Mouse (Mus musculus): ENCODE measurements at regions not wholly inside any gene's neighbourhood (a gene's known extent, or its start where the extent isn't known, plus 50 kb on each side); places are given as distances from the start of the nearest gene placed in this dataset.
A peak's percentile ranks its signal among the peaks of the same experiment; 100 is the strongest.

GRCm38 (mm10) chr3:61740088-61740487 lies 374.3 kb upstream of the B430305J03Rik start:
- DNase-seq: no peak
- H3K27ac ChIP-seq (ENCODE audit: low read depth, low read length): no peak overlapping the region
- 22% methylated on average over 2 of the region's 2 CpGs for WGBS

GRCm38 (mm10) chr3:61738528-61738927 lies 372.8 kb upstream of the B430305J03Rik start:
- WGBS: 24% methylated on average over 1 of the region's 1 CpGs
- DNase-seq (peak; percentile 6), ATAC-seq (peak; percentile 73)
- no peaks in the 10 kb centered on the region for H3K9me3 ChIP-seq (ENCODE audit: low read length)
- no peak overlapping the region for H3K4me3 ChIP-seq (ENCODE audit: low read depth, low read length)
- no peak overlapping the region for H3K9ac ChIP-seq
- H3K27ac ChIP-seq (ENCODE audit: low read depth, low read length): no peak overlapping the region
- H3K27me3 ChIP-seq (ENCODE audit: insufficient read depth, low read length): no peaks in the 10 kb centered on the region
- no peaks in the 10 kb centered on the region for H3K36me3 ChIP-seq (ENCODE audit: insufficient read depth)
- 0 out of 2 replicates have a peak, but pooled peaks cover 3% of the 10 kb centered on the region for H3K4me1 ChIP-seq (ENCODE audit: insufficient read depth)
- H3K4me2 ChIP-seq (ENCODE audit: low read depth): no peak overlapping the region
- no peak for TF ChIP-seq CTCF (IDR thresholded peaks at IDR 0.05; ENCODE audit: low read depth)

More at GRCm38 (mm10) chr3:61740088-61740487, 374.3 kb upstream of the B430305J03Rik start:
- H3K4me1 ChIP-seq (ENCODE audit: insufficient read depth): 0 out of 2 replicates have a peak, but pooled peaks cover 3% of the 10 kb centered on the region
- no peaks in the 10 kb centered on the region for H3K9me3 ChIP-seq (ENCODE audit: low read length)
- TF ChIP-seq CTCF (IDR thresholded peaks at IDR 0.05; ENCODE audit: low read depth): no peak
- ATAC-seq: no peak
- H3K9ac ChIP-seq: no peak overlapping the region
- no peak overlapping the region for H3K4me3 ChIP-seq (ENCODE audit: low read depth, low read length)
- H3K4me2 ChIP-seq (ENCODE audit: low read depth): no peak overlapping the region
- no peaks in the 10 kb centered on the region for H3K36me3 ChIP-seq (ENCODE audit: insufficient read depth)
- no peaks in the 10 kb centered on the region for H3K27me3 ChIP-seq (ENCODE audit: insufficient read depth, low read length)

- H3K4me3 ChIP-seq (ENCODE audit: low read depth, low read length): no peak overlapping the region
- DNase-seq: no peak
- no peak overlapping the region for H3K9ac ChIP-seq
- H3K9me3 ChIP-seq (ENCODE audit: low read length): no peaks in the 10 kb centered on the region
- no peaks in the 10 kb centered on the region for H3K27me3 ChIP-seq (ENCODE audit: insufficient read depth, low read length)
- H3K4me1 ChIP-seq (ENCODE audit: insufficient read depth): no peaks in the 10 kb centered on the region
- ATAC-seq: no peak
- TF ChIP-seq CTCF (IDR thresholded peaks at IDR 0.05; ENCODE audit: low read depth): no peak
- 79% methylated on average over 2 of the region's 2 CpGs for WGBS
- H3K27ac ChIP-seq (ENCODE audit: low read depth, low read length): no peak overlapping the region
- no peak overlapping the region for H3K4me2 ChIP-seq (ENCODE audit: low read depth)
- H3K36me3 ChIP-seq (ENCODE audit: insufficient read depth): no peaks in the 10 kb centered on the region
Observed at GRCm38 (mm10) chr3:61716785-61717184, 351.0 kb upstream of the B430305J03Rik start.

GRCm38 (mm10) chr3:61687933-61688705 lies 322.4 kb upstream of the B430305J03Rik start:
- ATAC-seq: no peak
- Histone ChIP-seq H3K4me1 (ENCODE audit: insufficient read depth) (no peaks in the 10 kb centered on the region), H3K9me3 (ENCODE audit: low read length) (no peaks in the 10 kb centered on the region), H3K9ac (no peak overlapping the region), H3K36me3 (ENCODE audit: insufficient read depth) (no peaks in the 10 kb centered on the region), H3K27ac (ENCODE audit: low read depth, low read length) (no peak overlapping the region), H3K4me2 (ENCODE audit: low read depth) (no peak overlapping the region), H3K27me3 (ENCODE audit: insufficient read depth, low read length) (no peaks in the 10 kb centered on the region), H3K4me3 (ENCODE audit: low read depth, low read length) (no peak overlapping the region)
- TF ChIP-seq CTCF (IDR thresholded peaks at IDR 0.05; ENCODE audit: low read depth): no peak
- no peak for DNase-seq
- WGBS: 79% methylated on average over 4 of the region's 4 CpGs

GRCm38 (mm10) chr3:61670874-61671273 lies 305.1 kb upstream of the B430305J03Rik start:
- H3K36me3 ChIP-seq (ENCODE audit: insufficient read depth): no peaks in the 10 kb centered on the region
- no peaks in the 10 kb centered on the region for H3K4me1 ChIP-seq (ENCODE audit: insufficient read depth)
- WGBS: 91% methylated on average over 1 of the region's 1 CpGs
- no peaks in the 10 kb centered on the region for H3K9me3 ChIP-seq (ENCODE audit: low read length)
- no peaks in the 10 kb centered on the region for H3K27me3 ChIP-seq (ENCODE audit: insufficient read depth, low read length)
- no peak overlapping the region for H3K27ac ChIP-seq (ENCODE audit: low read depth, low read length)
- TF ChIP-seq CTCF (IDR thresholded peaks at IDR 0.05; ENCODE audit: low read depth): no peak
- H3K4me3 ChIP-seq (ENCODE audit: low read depth, low read length): no peak overlapping the region
- no peak overlapping the region for H3K4me2 ChIP-seq (ENCODE audit: low read depth)
- ATAC-seq (no peak), DNase-seq (no peak)
- no peak overlapping the region for H3K9ac ChIP-seq

GRCm38 (mm10) chr3:61656143-61656542 lies 290.4 kb upstream of the B430305J03Rik start:
- Histone ChIP-seq H3K4me2 (ENCODE audit: low read depth) (no peak overlapping the region), H3K4me1 (ENCODE audit: insufficient read depth) (no peaks in the 10 kb centered on the region), H3K9ac (no peak overlapping the region), H3K27me3 (ENCODE audit: insufficient read depth, low read length) (no peaks in the 10 kb centered on the region), H3K9me3 (ENCODE audit: low read length) (no peaks in the 10 kb centered on the region), H3K4me3 (ENCODE audit: low read depth, low read length) (no peak overlapping the region), H3K27ac (ENCODE audit: low read depth, low read length) (no peak overlapping the region), H3K36me3 (ENCODE audit: insufficient read depth) (no peaks in the 10 kb centered on the region)
- DNase-seq: no peak
- 53% methylated on average over 2 of the region's 2 CpGs for WGBS
- TF ChIP-seq CTCF (IDR thresholded peaks at IDR 0.05; ENCODE audit: low read depth): no peak
- ATAC-seq: no peak

- Histone ChIP-seq H3K4me1 (ENCODE audit: insufficient read depth) (no peaks in the 10 kb centered on the region), H3K4me3 (ENCODE audit: low read depth, low read length) (no peak overlapping the region), H3K4me2 (ENCODE audit: low read depth) (no peak overlapping the region), H3K27me3 (ENCODE audit: insufficient read depth, low read length) (no peaks in the 10 kb centered on the region), H3K9me3 (ENCODE audit: low read length) (no peaks in the 10 kb centered on the region), H3K9ac (no peak overlapping the region), H3K36me3 (ENCODE audit: insufficient read depth) (no peaks in the 10 kb centered on the region), H3K27ac (ENCODE audit: low read depth, low read length) (no peak overlapping the region)
- TF ChIP-seq CTCF (IDR thresholded peaks at IDR 0.05; ENCODE audit: low read depth): no peak
- DNase-seq (no peak), ATAC-seq (no peak)
Observed at GRCm38 (mm10) chr3:61628535-61628934, 262.8 kb upstream of the B430305J03Rik start.
